Mouse (Mus musculus): ENCODE results near the gene Ascc2.
"Not testable (repeated sequence)": the region's sequence is repeated elsewhere in the genome, so short reads cannot be mapped to it uniquely, and the experiment has no call there.

Ascc2 gene

GRCm38 (mm10) chr11:4633420-4633819 lies 4.1 kb upstream of the Ascc2 start:
- DNase-seq: no peak

GRCm38 (mm10) chr11:4634395-4634794 lies 3.2 kb upstream of the Ascc2 start:
- DNase-seq: no peak

GRCm38 (mm10) chr11:4636782-4637342 lies 685 bp upstream of the Ascc2 start:
- DNase-seq: no peak

- no peak for DNase-seq
These were observed 714 bp downstream of the Ascc2 start for GRCm38 (mm10) chr11:4638261-4638660.

DNA sequence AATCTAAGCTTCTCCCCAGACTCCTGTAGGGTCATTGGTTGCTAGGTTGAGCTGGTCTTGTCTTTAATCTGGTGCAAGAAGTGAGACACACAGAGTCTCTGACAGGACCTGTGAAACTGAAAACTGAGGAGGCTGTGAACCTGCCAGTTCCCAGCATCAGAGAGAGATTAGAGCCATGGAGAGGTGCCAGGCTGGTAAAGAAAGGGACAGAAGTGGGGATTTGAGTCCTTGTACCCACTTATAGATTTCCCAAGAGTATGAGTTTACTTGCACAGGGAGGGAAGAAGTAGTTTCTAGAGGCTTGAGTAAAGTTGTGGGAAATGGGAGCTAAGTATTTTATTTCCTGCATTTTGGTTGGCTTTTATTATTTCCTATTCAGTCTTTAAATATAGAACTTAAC lies 3.6 kb downstream of the Ascc2 start:
- no peak for DNase-seq

- DNase-seq: no peak
These were observed 6.2 kb downstream of the Ascc2 start for GRCm38 (mm10) chr11:4643722-4644121.

DNA sequence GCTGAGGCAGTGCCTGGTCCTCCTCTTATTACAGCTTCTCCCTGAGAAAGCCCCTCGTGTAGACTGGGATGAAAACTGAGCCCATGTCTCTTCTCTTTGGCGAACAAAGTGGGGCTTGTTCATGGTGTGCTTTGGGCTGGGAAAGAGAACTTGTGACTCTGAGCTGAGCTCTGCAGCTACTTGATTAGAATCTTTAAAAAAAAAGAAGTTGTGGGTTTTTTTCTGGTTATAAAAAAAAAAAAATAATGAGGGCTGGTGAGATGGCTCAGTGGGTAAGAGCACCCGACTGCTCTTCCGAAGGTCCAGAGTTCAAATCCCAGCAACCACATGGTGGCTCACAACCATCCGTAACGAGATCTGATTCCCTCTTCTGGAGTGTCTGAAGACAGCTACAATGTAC lies 7.6 kb downstream of the Ascc2 start:
- not testable (repeated sequence) for DNase-seq

DNA sequence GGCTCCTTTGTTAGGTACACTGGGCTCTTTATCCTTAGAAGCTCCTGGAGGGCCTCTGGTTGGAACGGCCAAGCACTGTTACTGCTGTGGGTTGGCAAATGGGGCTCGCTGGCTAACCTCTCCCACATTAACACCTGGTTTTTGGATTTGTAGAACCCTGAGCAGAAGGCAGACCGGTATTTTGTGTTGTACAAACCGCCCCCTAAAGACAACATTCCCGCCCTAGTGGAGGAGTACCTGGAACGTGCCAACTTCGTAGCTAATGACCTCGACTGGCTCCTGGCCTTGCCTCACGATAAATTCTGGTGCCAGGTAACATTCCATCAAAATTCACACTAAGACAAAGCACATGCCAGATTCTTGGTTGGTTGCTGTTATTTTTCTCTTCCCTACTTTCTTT lies 8.9 kb downstream of the Ascc2 start:
- DNase-seq: no peak

DNA sequence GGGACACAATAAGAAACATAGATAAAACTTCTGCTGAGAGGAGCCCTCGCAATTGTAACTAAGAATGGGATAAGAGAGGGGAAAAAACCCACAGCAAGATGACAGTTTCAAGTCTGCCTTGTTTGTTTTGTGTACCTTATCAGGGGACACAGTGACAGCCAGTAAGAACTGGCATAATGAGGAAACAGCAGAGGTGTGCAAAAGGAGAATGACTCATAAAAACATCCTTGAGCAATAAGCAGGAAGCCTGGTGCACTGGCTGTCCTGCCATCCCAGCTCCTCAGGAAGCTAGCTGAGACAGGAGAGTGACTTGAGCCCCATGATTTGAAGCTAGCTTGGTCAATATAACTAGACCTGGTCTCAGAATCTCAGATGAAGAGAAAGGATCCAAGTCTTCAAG lies 22.3 kb downstream of the Ascc2 start:
- no peak for DNase-seq

DNA sequence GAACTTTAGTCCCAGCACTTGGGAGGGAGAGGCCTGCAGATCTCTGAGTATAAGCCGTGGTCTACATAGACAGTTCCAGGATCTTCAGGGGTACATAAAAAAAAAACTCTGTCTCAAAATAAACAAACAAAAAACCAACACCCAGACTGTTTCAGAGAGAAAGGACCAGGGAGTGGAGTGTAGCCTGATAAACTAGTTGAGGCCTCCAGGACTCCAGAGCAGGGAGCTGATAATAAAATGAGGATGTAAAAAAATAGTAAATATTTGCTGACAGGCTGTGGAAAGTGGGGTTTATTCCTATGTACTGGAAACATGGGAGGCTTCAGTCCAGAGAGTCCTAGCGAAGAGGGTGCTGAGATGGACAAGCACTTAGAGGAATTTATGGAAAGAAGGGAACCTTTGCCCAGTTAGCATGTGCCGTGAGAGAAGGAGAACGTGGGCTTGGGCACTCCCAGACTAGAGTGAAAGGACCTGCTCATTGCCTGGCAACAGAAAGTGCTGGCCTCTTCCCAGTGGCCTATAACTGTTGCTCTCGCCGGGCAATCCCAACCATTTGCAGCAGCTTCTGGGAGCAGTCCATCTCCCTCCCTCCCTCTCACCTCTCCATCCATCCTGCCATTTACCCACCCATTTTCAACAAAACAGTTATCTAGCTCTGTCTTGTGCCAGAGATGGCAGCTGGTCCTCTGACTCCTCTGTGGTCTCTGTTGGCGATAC lies 22.9 kb downstream of the Ascc2 start:
- DNase-seq: no peak

DNA sequence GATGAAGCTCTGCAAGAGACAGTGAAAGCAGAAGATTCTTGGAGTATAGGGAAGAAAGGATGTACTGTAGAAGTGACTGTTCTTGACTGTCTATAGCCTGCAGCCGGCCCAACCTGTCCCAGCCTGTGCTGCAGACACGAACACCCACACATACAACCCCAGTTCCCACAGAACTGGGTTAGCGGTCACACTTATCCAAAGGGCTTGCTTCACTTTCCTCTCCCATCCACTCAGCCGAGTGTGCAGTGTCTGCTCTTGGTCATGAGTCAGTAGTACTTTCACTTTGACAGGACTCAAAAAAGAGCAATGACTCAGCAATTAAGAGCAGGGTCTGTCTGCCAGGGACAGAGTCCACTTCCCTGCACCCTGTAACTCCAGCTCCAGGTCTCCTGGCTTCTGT lies 23.8 kb downstream of the Ascc2 start:
- no peak for DNase-seq

DNA sequence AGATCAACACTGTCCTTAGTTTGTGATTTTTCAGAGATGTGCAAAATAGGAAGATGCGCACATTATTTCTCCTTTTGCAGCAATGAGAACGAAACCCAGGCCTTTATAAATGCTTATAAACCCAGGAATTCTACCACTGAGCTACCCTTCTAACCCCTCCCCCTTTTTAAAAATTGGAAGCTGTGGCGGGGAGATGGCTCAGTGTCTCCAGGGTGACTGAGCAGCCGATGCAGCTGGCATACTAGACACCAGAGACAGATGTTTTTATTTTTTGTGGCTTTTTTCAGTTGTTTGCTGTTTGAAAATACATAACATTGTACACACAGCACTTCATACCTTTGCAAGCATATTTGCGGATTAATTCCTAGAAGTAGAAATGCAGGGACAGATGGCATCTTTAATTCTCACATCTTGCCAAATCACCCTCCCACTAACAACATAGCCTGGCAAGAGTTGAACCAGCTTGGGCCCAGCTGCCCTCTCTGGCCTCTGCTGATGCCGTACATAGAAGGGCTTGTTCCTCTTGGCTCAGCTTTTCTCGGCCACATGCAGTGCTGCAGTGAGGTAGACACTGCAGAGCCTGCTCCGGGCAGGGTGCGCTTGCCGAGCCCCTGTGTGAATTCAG lies 24.4 kb downstream of the Ascc2 start:
- DNase-seq: no peak

- DNase-seq: no peak
These were observed 24.9 kb downstream of the Ascc2 start for GRCm38 (mm10) chr11:4662496-4662878.

DNA sequence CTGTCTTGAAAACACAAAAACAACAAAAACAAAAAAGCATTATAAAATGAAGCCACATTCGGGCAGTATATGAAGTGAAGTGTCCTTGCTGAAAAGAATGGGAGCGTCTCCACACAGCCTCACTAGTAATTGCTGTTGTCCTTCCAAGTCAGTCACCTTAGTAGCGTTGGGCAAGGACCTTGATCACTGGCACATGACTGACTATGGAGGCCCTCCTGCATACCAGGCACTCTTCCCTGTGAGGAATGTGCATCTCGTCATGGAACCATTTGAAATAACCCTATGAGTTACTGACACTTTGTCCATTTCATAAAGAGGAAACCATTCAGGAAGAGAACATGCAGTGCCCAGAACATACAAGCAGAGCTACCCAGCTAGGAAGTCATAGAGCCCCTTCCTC lies 34.2 kb downstream of the Ascc2 start:
- DNase-seq: no peak

DNA sequence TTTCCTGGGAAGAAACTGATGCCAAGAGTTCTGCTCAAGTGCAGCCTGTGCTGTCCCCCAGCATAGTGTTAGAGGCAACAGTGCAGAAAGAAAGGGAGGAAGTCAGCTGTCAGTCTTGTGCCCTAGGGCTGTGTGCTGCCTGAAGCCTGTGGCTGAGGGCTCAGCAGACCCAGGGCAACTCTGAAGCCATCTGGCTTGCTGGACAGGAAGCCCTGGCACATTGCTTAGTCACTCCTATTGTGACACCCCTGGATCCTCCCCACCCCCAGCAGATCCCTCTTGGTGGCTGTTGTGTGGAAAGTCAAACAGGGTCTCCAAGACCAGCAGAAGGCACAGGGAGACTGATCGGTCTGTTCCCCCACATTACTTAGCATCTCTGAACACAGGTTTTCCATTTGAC lies 37.0 kb downstream of the Ascc2 start:
- DNase-seq: no peak

DNA sequence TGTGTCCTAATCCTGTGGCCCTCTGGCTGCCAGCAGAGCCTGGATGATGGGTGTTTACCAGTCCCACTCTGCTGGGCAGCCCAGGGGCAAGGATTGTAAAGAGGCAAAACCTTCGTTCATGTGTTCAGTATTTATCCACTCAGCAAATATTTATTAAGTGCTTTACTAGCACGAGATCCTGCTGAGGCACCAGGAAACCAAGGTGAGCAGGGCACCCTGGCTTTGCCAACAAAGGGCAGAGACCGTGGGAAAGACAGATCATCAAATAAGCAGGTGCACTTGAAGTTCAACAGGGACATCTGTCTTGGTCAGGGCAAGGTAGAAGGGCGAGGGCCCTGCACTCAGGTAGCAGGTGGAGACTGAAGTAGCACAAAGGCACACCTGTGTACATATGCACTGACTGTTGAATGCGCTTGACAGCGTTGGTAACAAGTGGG lies 37.6 kb downstream of the Ascc2 start:
- DNase-seq: no peak

DNA sequence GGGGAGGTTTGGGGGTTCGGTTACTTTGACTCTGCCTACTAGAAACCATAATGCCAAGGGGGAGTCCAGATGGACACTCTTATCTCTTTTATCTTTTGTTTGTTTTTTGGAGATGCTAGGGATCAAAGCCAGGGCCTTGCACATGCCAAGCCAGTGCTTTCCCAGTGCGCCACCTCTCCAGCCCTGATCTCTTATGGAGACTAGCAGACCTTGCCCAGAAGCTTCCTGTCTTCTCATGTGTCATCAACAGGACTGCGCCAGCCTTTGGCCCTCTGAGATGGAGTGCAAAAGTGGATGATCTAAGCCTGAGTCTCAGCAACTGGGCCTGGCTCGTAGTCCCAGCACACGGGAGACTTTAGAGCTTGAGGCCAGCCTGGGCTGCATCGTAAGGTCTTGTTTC lies 38.1 kb downstream of the Ascc2 start:
- DNase-seq: no peak

DNA sequence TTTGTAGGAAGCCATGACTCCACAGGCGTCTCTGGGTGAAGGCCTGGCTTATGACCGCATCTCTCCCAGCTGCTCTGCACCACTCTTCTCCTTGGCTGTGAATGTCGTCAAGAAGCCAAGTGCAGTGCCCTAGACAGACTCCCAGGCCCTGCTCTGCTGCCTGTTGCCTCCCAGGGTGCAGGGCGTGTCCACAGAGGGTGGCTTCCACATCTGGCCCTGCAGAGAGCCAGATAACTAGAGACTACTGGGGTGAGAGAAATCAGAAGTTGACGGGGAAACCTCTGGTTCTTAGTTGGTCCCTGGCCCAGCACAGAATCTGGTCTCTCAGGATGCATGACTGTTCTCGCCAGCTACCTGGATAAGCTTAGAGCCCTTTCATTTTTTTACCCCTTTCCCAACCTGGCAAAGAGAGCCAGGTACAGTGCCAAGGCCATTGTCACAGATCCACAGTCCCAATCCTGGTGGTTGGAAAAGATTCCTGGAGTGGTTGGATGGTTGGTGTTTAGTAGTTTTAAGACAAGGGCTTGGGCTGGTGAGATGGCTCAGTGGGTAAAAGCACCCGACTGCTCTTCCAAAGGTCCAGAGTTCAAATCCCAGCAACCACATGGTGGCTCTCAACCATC lies 39.8 kb downstream of the Ascc2 start:
- no peak for DNase-seq

- no peak for DNase-seq
These were observed 41.3 kb downstream of the Ascc2 start for GRCm38 (mm10) chr11:4678700-4679440.

- DNase-seq: no peak
These were observed 41.9 kb downstream of the Ascc2 start for GRCm38 (mm10) chr11:4679441-4679832.

DNA sequence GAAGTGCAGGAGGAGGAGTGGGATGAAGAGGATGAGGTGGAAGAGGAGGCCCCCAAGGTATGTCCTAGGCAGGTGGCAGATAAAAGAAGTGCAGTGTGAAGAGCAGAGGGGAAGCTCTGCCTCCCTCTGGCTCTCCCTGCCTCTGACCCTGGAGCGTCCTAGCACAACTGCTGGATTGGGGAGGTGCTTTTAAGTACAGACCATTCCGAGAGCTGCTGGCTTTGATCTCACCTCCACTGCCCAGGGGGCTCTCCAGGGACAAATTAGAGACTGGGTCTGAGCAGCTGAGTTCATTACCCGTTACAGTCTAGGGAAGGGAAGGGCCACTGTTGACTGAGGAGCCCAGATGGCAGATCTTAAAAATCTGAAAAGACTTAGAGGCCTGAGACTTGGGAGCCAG lies 42.6 kb downstream of the Ascc2 start:
- no peak for DNase-seq

GRCm38 (mm10) chr11:4683516-4683915 lies 46.0 kb downstream of the Ascc2 start:
- no peak for DNase-seq

GRCm38 (mm10) chr11:4684186-4684585 lies 46.6 kb downstream of the Ascc2 start:
- no peak for DNase-seq

Data from thymus, postnatal 36 days (tissue).